Mouse (Mus musculus) ES-E14 (cell line): ENCODE measurements around the gene Baiap2l1.

Experiments used
- CHD2 ChIP-seq: IDR thresholded peaks from 2 replicates; pipeline ENCODE4 v1.6.1; 2014; ENCODE audit warnings: mild to moderate bottlenecking, low read depth, low read length, inconsistent platforms
- HCFC1 ChIP-seq: IDR thresholded peaks from 2 replicates; pipeline ENCODE4 v1.6.1; 2012; ENCODE audit warnings: low read length, inconsistent platforms, borderline replicate concordance; ENCODE audit not compliant: insufficient read depth
- ZC3H11A ChIP-seq: IDR thresholded peaks from 2 replicates; pipeline ENCODE4 v1.6.1; 2012; ENCODE audit warnings: low read depth, mild to moderate bottlenecking, inconsistent platforms, low read length, borderline replicate concordance
- ZNF384 ChIP-seq: IDR thresholded peaks from 2 replicates; pipeline ENCODE4 v1.6.1; 2012; ENCODE audit warnings: low read depth, low read length, inconsistent platforms

DNA sequence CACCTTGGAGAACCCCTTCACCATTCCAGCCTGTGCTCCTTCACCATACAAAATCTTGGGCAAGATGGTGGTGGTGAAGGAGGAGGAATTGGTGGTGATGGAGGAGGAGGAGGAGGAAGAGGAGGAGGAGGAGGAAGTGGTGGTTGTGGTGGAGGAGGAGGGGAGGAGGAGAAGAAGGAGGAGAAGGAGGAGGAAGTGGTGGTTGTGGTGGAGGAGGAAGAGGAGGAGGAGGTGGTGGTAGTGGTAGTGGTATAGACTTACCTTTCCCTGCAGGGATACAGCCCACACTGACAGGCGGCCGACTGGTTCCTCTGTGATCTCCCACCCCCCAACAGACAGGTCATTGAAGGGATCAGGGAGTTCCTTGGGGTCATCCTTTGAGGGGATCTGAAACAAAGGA is 141.9 kb downstream of the Baiap2l1 start:
- no peak for TF ChIP-seq HCFC1
- no peak for TF ChIP-seq ZNF384
- no peak for TF ChIP-seq ZC3H11A
- TF ChIP-seq CHD2 = no peak
